Mouse (Mus musculus) embryonic fibroblast, embryonic 13.5 days (primary cell): ENCODE measurements around the gene Gpr156.

ENCODE experiments used
- CTCF ChIP-seq: IDR thresholded peaks from 2 replicates; pipeline ENCODE4 v1.5.1; 2011; ENCODE audit warnings: mild to moderate bottlenecking, control low read depth, low read length, moderate library complexity, borderline replicate concordance; ENCODE audit not compliant: insufficient read depth
- POLR2A ChIP-seq: IDR thresholded peaks from 2 replicates; pipeline ENCODE4 v1.6.1; 2011; ENCODE audit warnings: low read depth, mild to moderate bottlenecking, control low read depth, low read length, moderate library complexity

- TF ChIP-seq POLR2A = no peak
- TF ChIP-seq CTCF = no peak
These were observed 116.8 kb downstream of the Gpr156 start for GRCm38 (mm10) chr16:38033071-38033470.
